Mouse (Mus musculus): Measurements from ENCODE around the gene Ctcf.

DNA sequence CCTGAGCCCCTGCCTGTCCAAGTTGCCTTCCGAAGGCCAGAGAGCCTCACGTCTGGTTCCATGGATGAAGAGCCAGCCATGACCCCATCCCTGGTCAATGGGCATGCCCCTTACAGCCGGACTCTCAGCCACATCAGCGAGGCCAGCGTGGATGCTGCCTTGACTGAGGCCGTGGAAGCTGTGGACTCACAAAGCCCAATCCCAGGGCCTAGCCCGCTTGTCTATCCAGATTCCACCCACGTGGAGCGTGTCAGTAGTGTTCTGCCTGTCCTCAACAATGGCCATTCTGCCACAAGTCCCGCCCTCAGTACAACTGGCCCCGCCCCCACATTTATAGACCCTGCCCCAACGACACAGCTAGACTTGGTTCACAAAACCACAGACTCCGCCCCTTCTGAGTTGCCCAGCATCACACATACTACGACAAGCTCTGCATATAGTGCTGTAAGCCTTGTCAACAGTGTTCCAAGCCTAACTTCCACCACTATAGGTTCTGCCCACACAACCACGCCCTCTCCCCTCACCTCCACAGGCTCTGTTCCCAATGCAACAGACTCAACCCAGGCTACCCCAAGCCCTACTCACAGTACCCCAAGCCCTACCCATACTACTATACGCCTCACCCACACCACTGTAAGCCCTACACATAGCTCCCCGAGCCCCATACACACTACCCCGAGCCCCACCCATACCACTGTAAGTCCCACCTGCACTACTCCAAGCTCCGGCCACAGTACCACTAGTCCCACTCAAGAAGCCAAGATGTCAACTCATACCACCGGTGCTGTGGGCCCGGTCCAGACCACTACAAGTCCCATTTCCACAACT, 18.7 kb upstream of the Ctcf start:
- TF ChIP-seq POLR2A (IDR thresholded peaks at IDR 0.05; ENCODE audit: insufficient read depth, low read depth, low read length) (no peak; the same call in 1 of the 2 replicates), EP300 (IDR thresholded peaks at IDR 0.05; ENCODE audit: insufficient read depth, low read depth, low read length) (no peak), CTCF (IDR thresholded peaks at IDR 0.05) (no peak)

Measured in heart, adult 2 months (tissue).